Mouse (Mus musculus) 416B (cell line): ENCODE results near the gene Ankrd36.
"Not testable (repeated sequence)": the region's sequence is repeated elsewhere in the genome, so short reads cannot be mapped to it uniquely, and the experiment has no call there.

Experiments
- DNase-seq: peaks from one replicate; pipeline ENCODE4 v3.0.0; 2011; ENCODE audit warnings: low read depth

The Ankrd36 gene

GRCm38 (mm10) chr11:5569474-5569873, at the start of gene Ankrd36:
TSS of gene Ankrd36 (plus strand) at chr11:5569684.
- DNase-seq = no peak

- peak; percentile 94 for DNase-seq
Observed at GRCm38 (mm10) chr11:5520412-5521265, 48.8 kb upstream of the Ankrd36 start, which contains the start of gene Xbp1. TSS of gene Xbp1 (plus strand) at chr11:5520659.

DNA sequence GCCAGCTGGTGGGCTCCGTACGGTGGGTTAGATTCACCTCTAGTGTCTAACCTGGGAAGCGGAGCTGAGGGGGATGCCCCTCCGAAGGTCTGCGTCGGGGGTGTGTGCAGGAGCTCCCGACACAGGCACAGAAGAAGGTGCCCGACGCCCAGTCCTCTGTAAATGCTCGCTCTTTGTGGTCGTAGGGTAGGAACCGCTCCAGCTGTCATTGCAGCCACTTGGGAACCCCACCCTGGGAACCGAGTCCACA, 48.3 kb upstream of the Ankrd36 start:
- DNase-seq = no peak

GRCm38 (mm10) chr11:5521516-5522291, 47.8 kb upstream of the Ankrd36 start:
- peak; percentile 91 for DNase-seq

- no peak for DNase-seq
Observed at GRCm38 (mm10) chr11:5522798-5523415, 46.6 kb upstream of the Ankrd36 start.

DNA sequence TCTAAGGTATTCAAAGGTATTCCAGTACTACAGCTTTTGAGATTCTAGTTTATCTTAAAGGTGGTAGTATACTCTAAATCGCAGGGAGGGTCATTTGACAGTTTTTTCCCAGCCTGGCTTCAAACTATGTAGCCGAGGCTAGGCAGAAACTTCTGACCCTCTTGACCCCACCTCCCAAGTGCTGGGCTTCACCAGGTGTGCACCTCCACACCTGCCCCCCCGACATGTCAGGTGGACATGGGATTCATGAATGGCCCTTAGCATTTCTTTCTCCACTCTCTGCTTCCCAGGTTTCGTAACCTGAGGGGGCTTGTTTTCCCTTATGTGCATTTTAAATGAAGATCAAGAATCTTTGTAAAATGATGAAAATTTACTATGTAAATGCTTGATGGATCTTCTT, 44.1 kb upstream of the Ankrd36 start:
- no peak for DNase-seq

DNA sequence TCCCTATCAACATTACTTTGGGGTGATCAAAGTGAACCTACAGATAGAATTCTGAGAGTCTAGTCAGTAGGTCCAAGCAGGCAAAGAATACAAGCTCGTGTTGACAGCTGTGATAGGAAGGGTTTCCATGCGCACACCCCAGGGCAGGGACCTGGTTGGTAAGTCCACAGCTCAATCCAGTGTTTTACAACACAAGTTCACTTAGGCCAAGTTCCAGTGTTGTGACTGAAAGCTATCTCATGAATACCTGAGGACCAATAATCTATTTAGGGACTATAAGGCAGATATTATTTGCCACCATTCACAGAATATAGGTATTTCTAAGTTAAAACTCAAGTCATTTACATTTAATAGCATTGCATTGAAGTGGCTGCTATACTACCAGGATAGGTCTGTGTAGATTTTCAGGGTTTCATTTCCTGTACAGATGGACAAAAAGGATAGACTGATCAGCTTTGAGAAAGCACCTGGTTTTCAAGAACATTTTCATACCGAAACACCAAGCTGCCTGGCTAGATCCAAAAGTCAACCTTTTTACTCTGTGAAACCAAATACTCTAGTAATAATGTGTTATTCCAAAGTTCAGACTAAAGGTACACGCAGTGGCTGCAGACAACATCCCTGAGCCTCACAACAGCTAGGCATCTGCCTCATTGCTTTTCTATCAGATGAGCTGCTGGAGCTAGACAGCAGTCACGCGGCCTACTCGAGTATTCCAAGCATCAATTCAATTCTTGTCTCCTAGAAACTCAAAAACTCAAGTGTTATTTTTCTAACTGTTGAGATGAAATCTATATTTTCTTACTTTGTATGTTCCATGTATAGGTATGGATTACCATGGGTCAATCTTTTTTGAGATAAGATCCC, 42.7 kb upstream of the Ankrd36 start:
- no peak for DNase-seq

DNA sequence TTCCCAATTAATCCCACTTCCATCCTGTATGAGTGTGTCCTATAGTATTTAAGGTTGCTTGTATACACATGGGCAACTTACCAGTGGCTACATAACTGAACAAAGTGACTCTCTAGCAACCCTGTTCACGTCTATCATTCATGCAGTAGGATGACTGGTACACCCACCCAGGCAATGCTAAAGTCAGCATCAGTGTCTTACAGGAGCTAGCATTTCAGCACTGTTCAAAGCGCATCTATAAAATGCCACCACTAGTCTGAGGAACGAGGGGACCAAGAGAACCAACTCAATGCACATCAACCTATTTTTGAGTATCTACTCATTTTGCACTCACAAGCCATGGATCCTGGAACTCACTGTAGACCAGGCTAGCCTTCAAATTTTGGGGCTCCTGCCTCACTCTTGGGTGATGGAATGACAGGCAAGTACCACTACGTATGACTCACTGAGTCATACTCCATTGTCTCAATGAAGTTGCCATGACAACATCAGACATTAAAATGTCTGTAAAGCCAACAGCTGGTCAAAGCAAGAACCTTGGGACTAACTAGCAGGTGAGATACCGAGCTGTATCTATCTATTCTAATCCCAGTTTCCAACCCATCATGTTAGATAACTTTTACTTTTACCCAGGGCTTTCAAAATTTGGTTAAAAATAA, 41.5 kb upstream of the Ankrd36 start:
- DNase-seq = peak; percentile 48

GRCm38 (mm10) chr11:5528841-5529240, 40.6 kb upstream of the Ankrd36 start:
- DNase-seq = no peak

DNA sequence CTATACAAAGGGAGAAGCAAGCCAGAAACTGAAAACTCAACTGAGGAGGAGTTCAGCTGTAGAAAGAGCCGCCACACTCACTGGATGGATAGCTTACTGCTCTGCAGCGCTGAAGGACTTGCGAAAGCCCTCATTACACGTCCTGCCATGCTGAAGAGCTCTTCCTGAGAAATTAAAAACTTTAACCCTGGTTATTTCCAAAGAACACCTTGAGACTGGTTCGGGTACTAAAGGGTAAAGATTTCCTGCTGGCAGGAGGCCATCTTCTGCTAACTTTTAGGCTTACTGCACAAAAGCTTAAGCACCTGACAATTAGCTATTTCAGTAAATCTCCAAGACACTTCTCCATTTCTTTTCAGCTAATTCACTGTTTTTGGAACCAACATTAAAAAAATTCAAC, 39.3 kb upstream of the Ankrd36 start:
- no peak for DNase-seq

- no peak for DNase-seq
Observed at GRCm38 (mm10) chr11:5530717-5531116, 38.8 kb upstream of the Ankrd36 start.

GRCm38 (mm10) chr11:5533108-5533507, 36.4 kb upstream of the Ankrd36 start:
- DNase-seq = no peak

DNA sequence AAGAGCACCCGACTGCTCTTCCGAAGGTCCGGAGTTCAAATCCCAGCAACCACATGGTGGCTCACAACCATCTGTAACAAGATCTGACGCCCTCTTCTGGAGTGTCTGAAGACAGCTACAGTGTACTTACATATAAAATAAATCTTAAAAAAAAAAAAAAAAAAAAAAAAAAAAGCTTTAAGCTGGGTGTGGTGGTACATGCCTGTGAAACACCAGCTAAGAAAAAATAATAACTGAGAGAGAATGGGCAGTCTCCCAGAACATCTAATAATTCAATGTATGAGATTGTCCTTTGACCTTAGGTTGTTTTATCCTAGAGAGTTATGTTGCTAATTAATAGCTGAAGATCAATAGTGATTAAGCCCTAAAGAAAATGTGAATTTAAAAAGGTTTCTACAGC, 32.0 kb upstream of the Ankrd36 start:
- DNase-seq = not testable (repeated sequence)

DNA sequence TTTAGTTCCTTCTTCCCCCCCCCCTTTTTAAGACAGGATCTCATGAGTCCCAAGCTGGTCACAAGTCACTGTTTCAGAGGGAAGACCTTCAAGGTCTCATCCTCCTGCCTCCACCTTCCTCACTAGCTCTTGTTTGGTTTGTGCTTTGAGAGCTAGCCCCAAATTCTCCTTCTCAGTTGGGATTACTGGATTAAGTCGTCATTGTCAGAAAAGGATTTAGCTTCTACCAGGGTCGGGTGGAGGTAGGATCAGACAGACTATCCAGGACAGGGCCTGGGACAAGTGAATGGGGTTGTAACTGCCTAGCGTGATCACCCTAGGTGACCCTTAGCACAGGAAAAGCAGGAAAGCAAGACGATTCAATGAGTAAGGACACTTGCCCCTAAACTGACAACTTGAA, 29.2 kb upstream of the Ankrd36 start:
- no peak for DNase-seq

DNA sequence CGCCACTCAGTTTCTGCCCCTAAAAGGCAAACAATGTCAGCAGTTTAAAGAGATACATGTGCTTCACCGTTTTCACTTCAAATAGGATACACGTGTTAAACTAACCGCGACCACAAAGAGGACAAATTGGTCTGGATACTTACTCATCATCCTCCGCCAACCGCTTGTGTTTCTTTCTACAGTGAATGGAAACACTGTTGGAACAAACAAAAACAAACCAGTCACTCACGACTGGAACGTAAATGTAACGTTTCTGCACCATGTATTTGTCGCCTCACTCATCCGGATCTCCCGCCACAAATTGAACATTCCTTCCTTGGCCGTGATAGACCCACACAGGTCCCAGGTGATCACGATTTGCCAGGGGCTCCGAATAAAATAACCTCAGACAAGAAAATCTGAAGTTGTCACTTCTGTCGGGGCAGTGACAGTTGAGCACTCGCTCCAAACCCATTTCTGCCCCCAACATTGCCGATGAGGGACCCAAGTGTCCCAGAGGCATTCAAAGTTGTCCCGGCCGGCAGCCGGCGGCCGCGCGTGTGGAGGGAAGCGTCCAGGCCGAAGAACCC, 28.2 kb upstream of the Ankrd36 start:
- DNase-seq = peak; percentile 89

DNA sequence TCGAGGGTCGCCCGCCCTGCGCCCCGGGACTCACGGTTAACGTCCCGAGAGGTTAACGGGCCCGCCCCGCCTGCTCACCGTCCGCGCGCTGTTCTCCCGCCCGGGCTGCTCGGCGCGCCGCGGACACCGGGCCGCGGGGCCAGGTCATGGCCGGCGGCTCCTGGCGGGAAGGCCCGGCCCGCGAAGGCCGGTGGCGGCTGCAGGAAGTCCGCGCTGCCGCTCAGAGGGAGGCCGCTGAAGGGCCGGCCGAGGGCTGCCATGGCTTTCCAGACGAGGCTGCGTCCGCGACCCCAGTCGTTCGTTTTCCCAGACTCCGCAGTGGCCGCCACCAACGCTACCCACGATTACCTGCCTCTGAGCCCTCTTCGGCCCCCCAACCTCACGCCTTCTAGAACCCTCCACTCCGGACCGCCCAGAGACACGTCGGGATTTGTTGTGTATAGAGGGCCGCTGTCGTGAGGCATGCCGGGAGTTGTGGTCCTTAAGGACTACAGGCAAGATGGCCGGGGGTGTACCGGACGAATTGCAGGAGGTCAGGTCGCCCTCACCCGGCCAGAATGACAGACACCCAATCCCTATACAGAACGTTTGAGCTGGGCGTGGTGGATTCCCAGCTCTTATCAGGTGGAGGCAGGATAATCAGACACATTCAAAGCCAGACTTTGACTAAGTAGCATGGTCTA, 27.5 kb upstream of the Ankrd36 start, which contains the start of gene Ccdc117:
Ccdc117 (minus strand) TSS at position 389 of the 683 bp plus-strand sequence.
- DNase-seq = peak; percentile 98

DNA sequence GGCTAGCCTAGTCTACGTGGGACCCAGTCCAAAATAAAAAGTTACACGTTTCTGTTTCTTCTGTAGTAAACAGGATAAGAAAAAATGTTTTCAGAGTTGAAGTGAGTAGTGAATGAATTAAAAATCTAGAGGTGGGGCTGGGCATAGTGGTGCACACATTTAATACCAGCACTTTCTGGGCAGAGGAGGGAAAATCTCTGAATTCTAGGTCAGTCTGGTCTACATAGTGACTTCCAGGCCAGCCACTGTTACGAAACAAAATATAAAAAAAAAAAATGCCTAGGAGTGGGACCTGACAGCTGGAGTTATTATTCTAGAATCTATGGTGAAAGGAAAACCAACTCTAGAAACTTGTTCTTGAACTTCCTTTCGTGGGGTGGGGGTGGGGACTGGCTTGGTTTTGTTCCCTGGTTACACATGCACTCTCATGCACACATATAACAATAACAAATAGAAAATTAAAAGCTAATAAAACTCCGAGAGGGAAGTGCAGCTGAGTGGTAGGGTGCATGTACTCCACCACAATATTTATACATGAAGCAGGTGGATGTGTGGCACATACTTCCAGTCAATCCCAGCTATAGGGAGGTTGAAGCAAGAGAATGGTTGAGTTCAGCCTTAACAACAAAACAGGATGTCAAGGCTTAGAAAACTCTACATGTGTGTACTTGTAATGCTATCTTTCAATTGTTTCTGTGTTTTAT, 26.9 kb upstream of the Ankrd36 start:
- DNase-seq = no peak

DNA sequence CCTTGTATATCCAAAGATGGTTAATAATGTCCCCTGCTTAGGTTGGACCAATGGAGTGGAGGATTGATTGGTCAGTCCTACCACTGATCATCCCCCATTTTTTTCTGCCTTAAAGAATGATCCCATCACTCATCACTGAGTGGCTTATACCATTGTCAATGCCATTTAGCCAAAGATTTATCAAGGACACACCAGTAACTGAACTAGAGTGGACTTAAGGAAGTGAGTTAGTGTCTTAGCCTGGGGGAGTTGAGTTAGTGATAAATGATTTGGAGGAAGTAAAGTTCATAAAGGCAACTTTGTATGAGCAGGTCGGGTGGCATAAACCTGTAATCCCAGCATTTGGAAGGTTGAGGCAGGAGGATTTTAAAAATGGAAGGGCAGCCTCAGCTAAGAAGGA, 26.2 kb upstream of the Ankrd36 start:
- no peak for DNase-seq

GRCm38 (mm10) chr11:5544709-5545108, 24.8 kb upstream of the Ankrd36 start:
- not testable (repeated sequence) for DNase-seq

DNA sequence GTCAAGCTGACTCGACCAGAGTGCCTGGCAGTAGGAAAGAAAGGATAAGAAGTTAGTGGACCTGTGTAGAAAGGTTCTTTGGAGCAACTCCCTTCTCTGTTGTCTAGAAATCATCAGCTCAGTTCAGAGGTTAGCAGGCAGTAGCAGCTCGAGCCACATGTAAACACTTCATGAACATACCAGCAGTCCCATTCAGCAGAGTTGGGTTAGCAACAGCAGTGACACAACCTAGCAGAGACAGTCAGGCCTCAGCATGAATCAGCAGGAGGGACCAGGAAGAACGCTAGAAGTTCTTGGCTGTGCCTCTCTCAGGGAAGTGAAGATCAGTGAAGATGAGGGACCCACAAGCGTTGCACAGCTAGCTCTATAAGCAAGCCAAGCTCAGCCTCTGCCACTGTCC, 24.0 kb upstream of the Ankrd36 start:
- no peak for DNase-seq
